Mouse (Mus musculus) fibroblast of lung, adult 2 months (primary cell): ENCODE data around the gene Atp8b5.

Source experiments
- DNase-seq: peaks from one replicate; pipeline ENCODE4 v3.0.0-alpha.2; 2011; ENCODE audit warnings: low read depth

The Atp8b5 gene

GRCm38 (mm10) chr4:43414761-43415160, 147.8 kb downstream of the Atp8b5 start:
- no peak for DNase-seq

GRCm38 (mm10) chr4:43415221-43416070, 148.5 kb downstream of the Atp8b5 start:
- no peak for DNase-seq

- DNase-seq = no peak
Measured at GRCm38 (mm10) chr4:43416071-43416490, 149.1 kb downstream of the Atp8b5 start.

- no peak for DNase-seq
Measured at GRCm38 (mm10) chr4:43417269-43418062, 150.5 kb downstream of the Atp8b5 start.

- DNase-seq = no peak
Measured at GRCm38 (mm10) chr4:43418450-43418849, 151.5 kb downstream of the Atp8b5 start.

- no peak for DNase-seq
Measured at GRCm38 (mm10) chr4:43418973-43419656, 152.2 kb downstream of the Atp8b5 start.

- DNase-seq = no peak
Measured at GRCm38 (mm10) chr4:43419801-43420281, 152.9 kb downstream of the Atp8b5 start.

GRCm38 (mm10) chr4:43420305-43420704, 153.3 kb downstream of the Atp8b5 start:
- DNase-seq = peak; percentile 81

GRCm38 (mm10) chr4:43421632-43422240, 154.8 kb downstream of the Atp8b5 start:
- no peak for DNase-seq
